Mouse (Mus musculus) stomach, postnatal 0 days (tissue): Measurements from ENCODE around the gene Plin4. TPM values are rescaled to one million over a fixed set of nuclear protein-coding genes. Genes with fewer than 3 reads are reported as not detected.
A peak's percentile ranks its signal among the peaks of the same experiment; 100 is the strongest.
"Not testable (repeated sequence)": the region's sequence is repeated elsewhere in the genome, so short reads cannot be mapped to it uniquely, and the experiment has no call there.

ENCODE experiments used
- ATAC-seq: fragments of 200-750 bp; cut with Nextera tagmentation; 2 replicates; pipeline ENCODE4 v1.8.0; 2017; ENCODE audit not compliant: low FRiP score, low TSS enrichment
- DNase-seq: peaks from one replicate; pipeline ENCODE4 v3.0.0-alpha.2; 2016; ENCODE audit warnings: low spot score
- H3K27ac ChIP-seq: fragments of 300-500 bp; sonication (generic); replicated peaks from 2 replicates; pipeline ENCODE4 v1.5.1; 2014; ENCODE audit warnings: mild to moderate bottlenecking, control low read depth
- H3K27me3 ChIP-seq: fragments of 300-500 bp; sonication (generic); 2 replicates; pipeline ENCODE4 v1.6.1; 2014; ENCODE audit warnings: low read length; ENCODE audit not compliant: control insufficient read depth, insufficient read depth
- H3K36me3 ChIP-seq: fragments of 300-500 bp; sonication (generic); 2 replicates; pipeline ENCODE4 v1.6.1; 2014; ENCODE audit warnings: low read length, mixed read lengths; ENCODE audit not compliant: control insufficient read depth, insufficient read depth
- H3K4me1 ChIP-seq: fragments of 300-500 bp; sonication (generic); replicated peaks from 2 replicates; pipeline ENCODE4 v1.6.1; 2014; ENCODE audit warnings: antibody characterized with exemption; ENCODE audit not compliant: control insufficient read depth, insufficient read depth
- H3K4me2 ChIP-seq: fragments of 300-500 bp; sonication (generic); replicated peaks from 2 replicates; pipeline ENCODE4 v1.6.1; 2014; ENCODE audit warnings: low read depth, mild to moderate bottlenecking, control low read depth, moderate library complexity
- H3K4me3 ChIP-seq: fragments of 300-500 bp; sonication (generic); 2 replicates; pipeline ENCODE4 v1.5.1; 2014; ENCODE audit warnings: low read depth, low read length, control low read depth
- H3K9ac ChIP-seq: fragments of 300-500 bp; sonication (generic); 2 replicates; pipeline ENCODE4 v1.6.1; 2014; ENCODE audit warnings: mild to moderate bottlenecking, low read length, control low read depth, mixed read lengths
- H3K9me3 ChIP-seq: fragments of 300-500 bp; sonication (generic); 2 replicates; pipeline ENCODE4 v1.6.1; 2016; ENCODE audit warnings: low read length; ENCODE audit not compliant: control insufficient read depth
- CTCF ChIP-seq: IDR thresholded peaks from 2 replicates; pipeline ENCODE4 v1.5.1; 2016; ENCODE audit warnings: antibody characterized with exemption, low read depth, mild to moderate bottlenecking, moderate library complexity
- EP300 ChIP-seq: optimal IDR thresholded peaks from 2 replicates; pipeline ENCODE3; 2016; ENCODE audit warnings: antibody characterized with exemption
- WGBS: fragments of 180-500 bp; shearing (Covaris S2); extraction: QIAGEN DNeasy Blood & Tissue Kit; methylation state at CpG from one replicate; pipeline ENCODE4 v1.1.7; 2014; 5-methylcytosine and 5-hydroxymethylcytosine counted together
- polyA plus RNA-seq: library from polyadenylated mRNA; unstranded; fragments of >200 nt; fragmentation: Nextera tagmentation; extraction: Ambion mirVana; gene quantifications from 2 replicates; pipeline ENCODE4 v1.2.1, GENCODE M21; 2015

Gene Plin4
- polyA plus RNA-seq, 1 experiment from 2014 or later, result 0.95 TPM

- Histone ChIP-seq H3K4me2 (peak within 1 kb of the TSS; percentile 90), H3K9me3 (no peaks in the 10 kb centered on the region), H3K4me3 (peak within 1 kb of the TSS; percentile 79), H3K4me1 (peaks cover 8% of the 10 kb centered on the region), H3K36me3 (peaks cover 6% of the 10 kb centered on the region), H3K27ac (peak within 1 kb of the TSS; percentile 81; the same call in 1 of the 2 replicates), H3K27me3 (no peaks in the 10 kb centered on the region), H3K9ac (peak within 1 kb of the TSS; percentile 89)
- DNase-seq, result peak; percentile 100
- peak; percentile 95 for ATAC-seq
- no peak for TF ChIP-seq EP300
- TF ChIP-seq CTCF, result no peak
- WGBS, result under 1% methylated on average over 61 of the region's 61 CpGs
Measured at GRCm38 (mm10) chr17:56078880-56079795, 30.5 kb downstream of the Plin4 start, which contains the start of gene Hdgfl2. Gene Hdgfl2, plus strand, starts transcription at chr17:56079634.

- H3K9me3 ChIP-seq, ATAC-seq, H3K36me3 ChIP-seq, DNase-seq, H3K9ac ChIP-seq, H3K27me3 ChIP-seq: not testable (repeated sequence)
- peak overlapping the region; percentile 18; the same call in 1 of the 2 replicates for H3K4me3 ChIP-seq
- peak overlapping the region; percentile 56; the same call in 1 of the 2 replicates for H3K27ac ChIP-seq
- 64% methylated on average over 9 of the region's 9 CpGs for WGBS
- H3K4me1 ChIP-seq, result peaks cover 11% of the 10 kb centered on the region
- peak overlapping the region; percentile 23; the same call in 1 of the 2 replicates for H3K4me2 ChIP-seq
Measured at GRCm38 (mm10) chr17:56078361-56078760, 31.2 kb downstream of the Plin4 start.

GRCm38 (mm10) chr17:56077523-56077922 is 32.1 kb downstream of the Plin4 start:
- TF ChIP-seq EP300 (no peak), CTCF (0 out of 2 replicates have a peak, but pooled peaks have one; percentile 8)
- H3K9me3 ChIP-seq, result no peaks in the 10 kb centered on the region
- H3K4me2 ChIP-seq, result no peak overlapping the region
- no peak overlapping the region for H3K4me3 ChIP-seq
- no peak for ATAC-seq
- H3K27me3 ChIP-seq, result no peaks in the 10 kb centered on the region
- whole genome bisulfite sequencing, result 92% methylated on average over 5 of the region's 5 CpGs
- H3K27ac ChIP-seq, result no peak overlapping the region
- H3K9ac ChIP-seq, result no peak overlapping the region
- H3K36me3 ChIP-seq, result peaks cover 4% of the 10 kb centered on the region
- no peak for DNase-seq
- peaks cover 11% of the 10 kb centered on the region for H3K4me1 ChIP-seq

GRCm38 (mm10) chr17:56074827-56075208 is 34.8 kb downstream of the Plin4 start, which contains the start of gene Ubxn6:
Gene Ubxn6, minus strand, starts transcription at chr17:56075028.
- WGBS, result under 1% methylated on average over 35 of the region's 35 CpGs

GRCm38 (mm10) chr17:56074097-56074826 is 35.3 kb downstream of the Plin4 start:
- DNase-seq, result peak; percentile 97
- TF ChIP-seq EP300 (no peak), CTCF (no peak)
- H3K27ac ChIP-seq, result peak overlapping the region; percentile 99
- ATAC-seq, result peak; percentile 55
- peak overlapping the region; percentile 69 for H3K4me2 ChIP-seq
- H3K27me3 ChIP-seq, result no peaks in the 10 kb centered on the region
- peaks cover 8% of the 10 kb centered on the region for H3K4me1 ChIP-seq
- H3K36me3 ChIP-seq, result peaks cover 26% of the 10 kb centered on the region
- no peaks in the 10 kb centered on the region for H3K9me3 ChIP-seq
- H3K4me3 ChIP-seq, result peak overlapping the region; percentile 74
- WGBS, result 7% methylated on average over 21 of the region's 22 CpGs
- H3K9ac ChIP-seq, result peak overlapping the region; percentile 91

More at GRCm38 (mm10) chr17:56074827-56075208, 34.8 kb downstream of the Plin4 start, which contains the start of gene Ubxn6:
- H3K4me2 ChIP-seq, result peak within 1 kb of the TSS; percentile 69
- no peaks in the 10 kb centered on the region for H3K9me3 ChIP-seq
- H3K27ac ChIP-seq, result peak within 1 kb of the TSS; percentile 99
- peaks cover 20% of the 10 kb centered on the region for H3K36me3 ChIP-seq
- DNase-seq, result peak; percentile 97
- peaks cover 8% of the 10 kb centered on the region for H3K4me1 ChIP-seq
- peak; percentile 68 for TF ChIP-seq CTCF
- peak; percentile 73 for TF ChIP-seq EP300
- no peaks in the 10 kb centered on the region for H3K27me3 ChIP-seq
- H3K9ac ChIP-seq, result peak within 1 kb of the TSS; percentile 91
- peak within 1 kb of the TSS; percentile 74 for H3K4me3 ChIP-seq
- ATAC-seq, result peak; percentile 53
